Mouse (Mus musculus) forebrain, postnatal 0 days (tissue): Measurements from ENCODE around the gene Dclk2. TPM values are rescaled to one million over a fixed set of nuclear protein-coding genes. Genes with fewer than 3 reads are reported as not detected.

ENCODE experiments used
- ATAC-seq: fragments of 200-750 bp; cut with Nextera tagmentation; 2 replicates; pipeline ENCODE4 v1.8.0; 2017; ENCODE audit warnings: mild to moderate bottlenecking, moderate library complexity
- DNase-seq: peaks from one replicate; pipeline ENCODE4 v3.0.0-alpha.2; 2015
- H3K27ac ChIP-seq: fragments of 300-500 bp; sonication (generic); 2 replicates; pipeline ENCODE4 v1.5.1; 2014; ENCODE audit warnings: low read depth, mild to moderate bottlenecking, antibody characterized with exemption, low read length, moderate library complexity, mixed read lengths
- H3K27me3 ChIP-seq: fragments of 300-500 bp; sonication (generic); 2 replicates; pipeline ENCODE4 v1.6.1; 2014; ENCODE audit warnings: mild to moderate bottlenecking, low read length, mixed read lengths; ENCODE audit not compliant: insufficient read depth
- H3K36me3 ChIP-seq: fragments of 300-500 bp; sonication (generic); 2 replicates; pipeline ENCODE4 v1.6.1; 2014; ENCODE audit warnings: mild to moderate bottlenecking, moderate library complexity; ENCODE audit not compliant: insufficient read depth
- H3K4me1 ChIP-seq: fragments of 300-500 bp; sonication (generic); 2 replicates; pipeline ENCODE4 v1.6.1; 2014; ENCODE audit warnings: antibody characterized with exemption; ENCODE audit not compliant: insufficient read depth
- H3K4me2 ChIP-seq: fragments of 300-500 bp; sonication (generic); 2 replicates; pipeline ENCODE4 v1.6.1; 2014; ENCODE audit warnings: low read depth, mild to moderate bottlenecking, moderate library complexity
- H3K4me3 ChIP-seq: fragments of 300-500 bp; sonication (generic); 2 replicates; pipeline ENCODE4 v1.5.1; 2014; ENCODE audit warnings: low read depth, low read length, mixed read lengths
- H3K9ac ChIP-seq: fragments of 300-500 bp; sonication (generic); 2 replicates; pipeline ENCODE4 v1.6.1; 2014; ENCODE audit warnings: mild to moderate bottlenecking
- H3K9me3 ChIP-seq: fragments of 300-500 bp; sonication (generic); 2 replicates; pipeline ENCODE4 v1.6.1; 2016; ENCODE audit warnings: low read length
- CTCF ChIP-seq: sonication (generic); IDR thresholded peaks from 2 replicates; pipeline ENCODE4 v1.5.1; 2016; ENCODE audit warnings: antibody characterized with exemption, control low read depth, low read depth
- WGBS: fragments of 180-500 bp; shearing (Covaris S2); extraction: QIAGEN DNeasy Blood & Tissue Kit; methylation state at CpG from one replicate; pipeline ENCODE4 v1.1.7; 2014; 5-methylcytosine and 5-hydroxymethylcytosine counted together
- polyA plus RNA-seq: library from polyadenylated mRNA; unstranded; fragments of >200 nt; fragmentation: Nextera tagmentation; extraction: Ambion mirVana; gene quantifications from 2 replicates; pipeline ENCODE4 v1.2.1, GENCODE M21; 2015
- total RNA-seq: library from RNA; depleted of rRNA; stranded (reverse); fragments of >200 nt; gene quantifications from 2 replicates; pipeline ENCODE4 v1.2.3, GENCODE M21; 2014

Gene Dclk2
- total and polyA plus RNA-seq, 2 experiments from 2014 or later: 72.4 to 166 TPM

DNA sequence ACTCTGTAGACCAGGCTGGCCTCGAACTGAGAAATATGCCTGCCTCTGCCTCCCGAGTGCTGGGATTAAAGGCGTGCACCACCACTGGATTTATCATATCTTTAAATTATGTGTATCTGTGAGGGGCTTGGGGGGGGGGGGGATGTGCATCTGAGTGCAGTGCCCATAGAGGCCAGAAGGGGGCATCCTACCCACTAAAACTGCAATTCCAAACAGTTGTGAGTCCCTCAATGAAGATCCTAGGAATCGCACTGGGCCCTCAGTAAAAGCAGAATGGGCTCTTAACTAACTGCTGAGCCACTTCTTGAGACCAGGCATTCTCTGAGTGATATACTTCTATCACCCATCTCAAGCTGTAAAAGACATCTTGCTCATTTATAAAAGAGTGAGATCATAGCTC, 85.5 kb downstream of the Dclk2 start:
- no peak for DNase-seq
- Histone ChIP-seq H3K4me3 (no peak overlapping the region), H3K9ac (no peak overlapping the region), H3K36me3 (peaks cover 14% of the 10 kb centered on the region; the same call in 1 of the 2 replicates), H3K9me3 (no peaks in the 10 kb centered on the region), H3K4me1 (peaks cover 13% of the 10 kb centered on the region), H3K27ac (no peak overlapping the region), H3K4me2 (no peak overlapping the region), H3K27me3 (no peaks in the 10 kb centered on the region)
- peak; percentile 35 for TF ChIP-seq CTCF
- ATAC-seq: no peak
- WGBS: 92% methylated on average over 4 of the region's 4 CpGs

DNA sequence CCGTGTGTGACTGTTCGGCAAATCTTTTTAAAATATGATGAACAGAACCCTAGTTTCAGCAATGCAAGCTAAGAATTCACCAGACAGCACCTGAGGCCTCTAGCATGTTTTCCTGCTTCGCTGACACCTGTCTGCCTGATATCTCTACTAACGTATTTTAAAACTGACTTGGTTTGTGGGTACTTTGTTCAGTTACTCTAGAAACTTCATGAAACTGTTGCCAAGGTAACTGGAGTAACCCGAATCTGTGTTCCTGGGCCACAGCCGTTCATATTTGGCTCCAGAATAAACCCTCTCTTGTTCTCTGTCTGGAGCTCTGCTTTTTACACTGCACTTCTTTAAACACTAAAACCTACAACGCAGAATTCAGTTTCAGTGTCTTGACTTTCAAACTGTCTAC, 86.3 kb downstream of the Dclk2 start:
- ATAC-seq: peak; percentile 39; the same call in 1 of the 2 replicates
- Histone ChIP-seq H3K4me2 (no peak overlapping the region), H3K4me1 (peaks cover 13% of the 10 kb centered on the region), H3K27ac (peak overlapping the region; percentile 30; the same call in 1 of the 2 replicates), H3K4me3 (no peak overlapping the region), H3K27me3 (no peaks in the 10 kb centered on the region), H3K36me3 (peaks cover 14% of the 10 kb centered on the region; the same call in 1 of the 2 replicates), H3K9ac (0 out of 2 replicates have a peak overlapping the region, but pooled peaks have one; percentile 25), H3K9me3 (no peaks in the 10 kb centered on the region)
- TF ChIP-seq CTCF: no peak
- peak; percentile 48 for DNase-seq
- 40% methylated on average over 7 of the region's 7 CpGs for WGBS

DNA sequence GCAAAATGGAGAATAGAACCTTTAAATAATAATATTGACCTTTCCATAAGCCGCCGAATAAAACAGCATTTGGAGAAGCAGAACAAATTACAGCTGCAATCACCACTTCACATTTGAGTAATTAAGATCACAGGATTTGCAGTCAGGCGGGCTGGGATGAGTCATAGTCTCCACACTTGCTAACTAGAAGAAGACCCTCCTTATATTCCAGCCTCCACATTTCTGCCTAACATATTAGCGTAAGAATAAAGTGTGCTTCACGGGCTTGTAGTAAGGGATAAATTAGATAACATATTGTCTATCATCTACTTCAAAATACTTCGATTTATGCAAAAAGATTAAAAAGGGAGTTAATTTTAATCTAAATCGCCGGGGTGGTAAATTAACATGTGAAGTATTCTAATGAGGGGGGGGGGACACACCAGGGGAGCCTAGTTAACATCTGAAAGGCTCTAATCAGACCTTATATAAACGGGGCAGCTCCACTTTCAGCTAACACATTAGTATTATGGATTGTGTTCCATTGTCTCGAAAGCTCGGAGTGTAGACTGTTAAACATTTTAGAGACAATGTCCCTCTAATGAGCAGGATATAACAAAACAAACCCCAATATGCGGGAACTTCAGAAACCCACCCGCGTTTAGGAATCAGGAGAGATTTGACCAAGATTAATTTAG, 87.9 kb downstream of the Dclk2 start:
- H3K27me3 ChIP-seq: no peaks in the 10 kb centered on the region
- ATAC-seq (peak; percentile 65; the same call in 1 of the 2 replicates), DNase-seq (peak; percentile 52)
- H3K27ac ChIP-seq: peak overlapping the region; percentile 71
- H3K4me2 ChIP-seq: peak overlapping the region; percentile 8; the same call in 1 of the 2 replicates
- no peak overlapping the region for H3K4me3 ChIP-seq
- TF ChIP-seq CTCF: no peak
- peaks cover 13% of the 10 kb centered on the region for H3K4me1 ChIP-seq
- H3K9me3 ChIP-seq: no peaks in the 10 kb centered on the region
- peaks cover 7% of the 10 kb centered on the region; the same call in 1 of the 2 replicates for H3K36me3 ChIP-seq
- 9% methylated on average over 14 of the region's 14 CpGs for WGBS
- no peak overlapping the region for H3K9ac ChIP-seq

DNA sequence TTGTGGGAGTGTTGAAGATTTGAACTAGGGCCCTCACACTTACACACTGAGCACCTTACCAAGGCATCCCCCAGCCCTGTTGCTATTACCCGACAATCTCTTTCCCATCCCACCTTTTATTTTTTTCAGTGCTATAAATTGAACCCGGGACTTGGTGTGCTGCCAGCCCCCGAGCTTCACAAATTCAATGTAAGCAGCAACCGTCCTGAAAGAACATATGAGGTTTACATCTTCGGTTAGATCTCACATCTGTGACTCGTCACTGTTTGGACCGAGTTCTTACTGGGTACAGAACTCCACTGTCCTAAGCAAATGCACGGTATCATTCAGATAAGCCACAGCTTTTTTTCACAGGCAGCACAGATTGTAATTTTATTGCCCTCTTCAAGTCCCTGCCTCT, 88.5 kb downstream of the Dclk2 start:
- peaks cover 7% of the 10 kb centered on the region; the same call in 1 of the 2 replicates for H3K36me3 ChIP-seq
- no peaks in the 10 kb centered on the region for H3K27me3 ChIP-seq
- no peak for TF ChIP-seq CTCF
- H3K4me3 ChIP-seq: no peak overlapping the region
- H3K9me3 ChIP-seq: no peaks in the 10 kb centered on the region
- peak overlapping the region; percentile 71 for H3K27ac ChIP-seq
- H3K4me1 ChIP-seq: peaks cover 13% of the 10 kb centered on the region
- peak overlapping the region; percentile 8; the same call in 1 of the 2 replicates for H3K4me2 ChIP-seq
- ATAC-seq: 0 out of 2 replicates have a peak, but pooled peaks have one; percentile 8
- 24% methylated on average over 8 of the region's 8 CpGs for WGBS
- no peak for DNase-seq
- no peak overlapping the region for H3K9ac ChIP-seq

DNA sequence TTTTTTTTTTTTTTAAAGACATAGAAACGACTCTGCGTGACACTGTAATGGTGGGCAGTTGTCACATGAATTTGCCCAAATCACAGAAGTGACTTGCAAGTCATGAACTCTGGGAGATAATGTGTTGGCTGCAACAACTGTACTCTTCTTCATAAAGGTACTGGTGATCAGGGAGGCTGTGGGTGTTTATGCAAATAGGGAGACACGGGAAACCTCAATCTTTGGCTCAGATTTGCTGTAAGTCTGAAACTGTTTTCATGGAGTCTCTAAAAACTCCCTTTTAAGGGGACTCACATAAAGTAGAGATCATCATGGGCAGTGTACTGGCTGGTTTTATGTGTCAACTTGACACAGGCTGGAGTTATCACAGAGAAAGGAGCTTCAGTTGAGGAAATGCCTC, 93.1 kb downstream of the Dclk2 start:
- peaks cover 25% of the 10 kb centered on the region for H3K36me3 ChIP-seq
- no peaks in the 10 kb centered on the region for H3K9me3 ChIP-seq
- 92% methylated on average over 3 of the region's 3 CpGs for WGBS
- no peaks in the 10 kb centered on the region for H3K27me3 ChIP-seq
- no peak overlapping the region for H3K4me2 ChIP-seq
- ATAC-seq: no peak
- H3K4me3 ChIP-seq: no peak overlapping the region
- H3K4me1 ChIP-seq: peaks cover 6% of the 10 kb centered on the region
- no peak for DNase-seq
- H3K9ac ChIP-seq: no peak overlapping the region
- H3K27ac ChIP-seq: no peak overlapping the region
- no peak for TF ChIP-seq CTCF

DNA sequence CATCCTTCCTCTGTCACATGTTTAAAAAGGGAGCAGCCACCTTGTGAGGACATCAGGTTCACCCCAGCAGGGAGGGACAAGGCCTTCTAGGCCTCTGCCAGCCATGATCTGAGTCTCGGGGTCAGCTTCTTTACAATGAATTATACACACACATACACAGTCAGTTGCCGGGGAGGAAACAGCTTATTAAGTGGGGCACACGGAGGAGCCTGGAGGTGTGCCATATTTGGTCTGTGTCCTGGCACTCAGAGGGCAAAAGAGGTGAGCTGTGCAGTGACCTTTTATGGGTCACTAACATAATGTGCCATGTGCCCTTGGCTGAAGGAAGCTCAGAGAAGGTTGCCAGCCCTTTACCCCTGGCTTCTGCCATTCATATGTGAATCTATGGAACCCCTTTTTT, 99.3 kb downstream of the Dclk2 start:
- no peak for ATAC-seq
- no peak overlapping the region for H3K27ac ChIP-seq
- H3K9ac ChIP-seq: no peak overlapping the region
- no peak overlapping the region for H3K4me3 ChIP-seq
- 44% methylated on average over 3 of the region's 3 CpGs for WGBS
- no peaks in the 10 kb centered on the region for H3K27me3 ChIP-seq
- no peak for TF ChIP-seq CTCF
- no peaks in the 10 kb centered on the region for H3K9me3 ChIP-seq
- DNase-seq: no peak
- H3K4me2 ChIP-seq: no peak overlapping the region
- peaks cover 33% of the 10 kb centered on the region for H3K36me3 ChIP-seq
- no peaks in the 10 kb centered on the region for H3K4me1 ChIP-seq

DNA sequence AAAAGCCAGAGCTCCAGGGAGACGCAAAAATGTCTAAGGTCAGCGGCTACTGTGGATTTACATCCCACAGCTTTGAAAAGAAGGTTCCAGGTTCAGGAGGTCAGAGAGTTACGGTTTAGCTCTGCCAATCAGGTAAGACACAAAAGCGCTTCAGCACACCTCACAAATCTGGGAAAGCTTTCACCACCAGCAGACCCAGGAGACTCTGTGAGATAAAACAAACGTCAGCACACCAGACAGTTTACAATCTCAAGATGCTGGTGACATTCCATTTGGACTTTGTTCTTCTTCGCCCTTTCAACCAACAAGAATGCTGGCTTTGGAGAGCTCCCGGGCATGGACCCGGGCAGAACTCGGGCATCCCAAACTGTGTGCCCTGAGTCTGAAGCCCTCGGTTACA, 100.3 kb downstream of the Dclk2 start:
- H3K9me3 ChIP-seq: no peaks in the 10 kb centered on the region
- H3K4me3 ChIP-seq: no peak overlapping the region
- H3K4me2 ChIP-seq: no peak overlapping the region
- no peak for ATAC-seq
- H3K9ac ChIP-seq: no peak overlapping the region
- no peak for DNase-seq
- no peaks in the 10 kb centered on the region for H3K27me3 ChIP-seq
- no peak overlapping the region for H3K27ac ChIP-seq
- WGBS: 78% methylated on average over 10 of the region's 10 CpGs
- peaks cover 36% of the 10 kb centered on the region for H3K36me3 ChIP-seq
- no peak for TF ChIP-seq CTCF
- H3K4me1 ChIP-seq: no peaks in the 10 kb centered on the region
